Mouse (Mus musculus) limb, embryonic 14.5 days (tissue): ENCODE results near the gene Ypel3. TPM values are rescaled to one million over a fixed set of nuclear protein-coding genes. Genes with fewer than 3 reads are reported as not detected.

Experiments
- ATAC-seq: fragments of 200-750 bp; cut with Nextera tagmentation; 2 replicates; pipeline ENCODE4 v1.8.0; 2017; ENCODE audit warnings: low read depth, moderate number of reproducible peaks, moderate TSS enrichment; ENCODE audit not compliant: low FRiP score
- DNase-seq: peaks from one replicate; pipeline ENCODE4 v3.0.0-alpha.2; 2015; ENCODE audit warnings: low spot score
- H3K27ac ChIP-seq: fragments of 300-500 bp; sonication (generic); replicated peaks from 2 replicates; pipeline ENCODE4 v1.5.1; 2014; ENCODE audit warnings: low read depth, mild to moderate bottlenecking, low read length, moderate library complexity, mixed read lengths
- H3K27me3 ChIP-seq: fragments of 300-500 bp; sonication (generic); 2 replicates; pipeline ENCODE4 v1.6.1; 2014; ENCODE audit warnings: low read length, mixed read lengths; ENCODE audit not compliant: control insufficient read depth, insufficient read depth
- H3K36me3 ChIP-seq: fragments of 300-500 bp; sonication (generic); 2 replicates; pipeline ENCODE4 v1.6.1; 2014; ENCODE audit warnings: mild to moderate bottlenecking, low read length, moderate library complexity, mixed read lengths; ENCODE audit not compliant: control insufficient read depth, insufficient read depth
- H3K4me1 ChIP-seq: fragments of 300-500 bp; sonication (generic); 2 replicates; pipeline ENCODE4 v1.6.1; 2014; ENCODE audit warnings: antibody characterized with exemption, low read length, mixed read lengths; ENCODE audit not compliant: control insufficient read depth, insufficient read depth
- H3K4me2 ChIP-seq: fragments of 300-500 bp; sonication (generic); replicated peaks from 2 replicates; pipeline ENCODE4 v1.6.1; 2014; ENCODE audit warnings: low read depth, mild to moderate bottlenecking, low read length, moderate library complexity; ENCODE audit not compliant: severe bottlenecking
- H3K4me3 ChIP-seq: fragments of 300-500 bp; sonication (generic); replicated peaks from 2 replicates; pipeline ENCODE4 v1.5.1; 2014; ENCODE audit warnings: low read length
- H3K9ac ChIP-seq: fragments of 300-500 bp; sonication (generic); 2 replicates; pipeline ENCODE4 v1.6.1; 2014; ENCODE audit warnings: mild to moderate bottlenecking, low read depth, low read length, moderate library complexity; ENCODE audit not compliant: severe bottlenecking
- H3K9me3 ChIP-seq: fragments of 300-500 bp; sonication (generic); 2 replicates; pipeline ENCODE4 v1.6.1; 2016; ENCODE audit warnings: low read length; ENCODE audit not compliant: control insufficient read depth
- POLR2A ChIP-seq: fragments of 200-500 bp; IDR thresholded peaks from 2 replicates; pipeline ENCODE4 v1.8.0; 2012; ENCODE audit warnings: inconsistent platforms, mild to moderate bottlenecking, moderate library complexity, borderline replicate concordance; ENCODE audit not compliant: insufficient read depth, insufficient read length; ENCODE audit errors: extremely low read depth
- WGBS: fragments of 180-500 bp; shearing (Covaris S2); extraction: QIAGEN DNeasy Blood & Tissue Kit; methylation state at CpG from one replicate; pipeline ENCODE4 v1.1.7; 2014; 5-methylcytosine and 5-hydroxymethylcytosine counted together
- polyA plus RNA-seq, 2 experiments: library from polyadenylated mRNA; depleted of rRNA in 1 of 2; stranded (reverse) in 1 of 2; unstranded in 1 of 2; fragments of >200 nt; fragmentation: Nextera tagmentation in 1 of 2; extraction: Ambion mirVana in 1 of 2; gene quantifications; 2 replicates each; pipeline versions ENCODE4 v1.2.1 to v1.2.3; 2012 to 2014

Gene Ypel3
- polyA plus RNA-seq, 2 experiments = 131 to 144 TPM

DNA sequence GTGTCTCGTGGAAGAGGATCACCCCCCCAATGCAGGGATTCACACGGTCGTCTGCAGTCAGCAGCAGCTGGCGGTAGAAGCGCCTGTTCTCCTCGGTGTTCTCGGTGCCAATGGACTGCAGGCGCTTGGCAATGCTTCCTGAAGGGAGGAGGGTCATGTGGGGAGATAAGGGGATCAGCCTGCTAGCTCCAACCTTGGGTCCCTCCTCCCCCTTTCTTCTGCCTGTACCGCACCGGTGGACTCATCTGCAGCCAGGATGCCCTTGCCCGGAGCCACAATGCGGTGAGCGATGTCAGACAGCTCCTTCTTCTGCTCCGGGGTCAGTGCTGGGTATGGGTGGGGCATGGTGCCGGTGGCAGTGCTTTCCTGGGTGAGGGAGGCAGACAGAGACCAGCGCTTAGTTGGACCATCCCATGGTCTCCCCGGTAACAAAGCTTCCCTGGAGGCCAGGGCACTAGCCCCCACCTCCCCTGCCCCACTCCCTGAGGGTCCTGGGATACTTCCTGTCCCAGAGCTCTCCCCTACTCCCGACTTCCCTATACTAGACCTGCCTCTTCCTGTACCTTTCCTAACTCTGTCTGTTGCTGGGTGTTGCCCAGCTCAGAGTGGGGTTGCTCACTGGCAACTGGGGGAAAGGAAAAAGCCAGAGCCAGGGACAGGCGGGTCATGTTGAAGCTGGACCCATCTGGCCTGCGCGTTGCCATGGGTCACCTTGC is 20.8 kb downstream of the Ypel3 start, which contains the start of gene Fam57b:
Fam57b (plus strand) TSS at position 258 of the 716 bp plus-strand sequence.
- no peak for TF ChIP-seq POLR2A
- Histone ChIP-seq H3K4me3 (peak within 1 kb of the TSS; percentile 90), H3K27me3 (no peaks in the 10 kb centered on the region), H3K36me3 (peaks cover 46% of the 10 kb centered on the region), H3K9me3 (no peaks in the 10 kb centered on the region), H3K4me2 (peak within 1 kb of the TSS; percentile 85), H3K9ac (peak within 1 kb of the TSS; percentile 74), H3K4me1 (peaks cover 29% of the 10 kb centered on the region), H3K27ac (peak within 1 kb of the TSS; percentile 87)
- 34% methylated on average over 21 of the region's 21 CpGs for WGBS
- DNase-seq (no peak), ATAC-seq (no peak)

DNA sequence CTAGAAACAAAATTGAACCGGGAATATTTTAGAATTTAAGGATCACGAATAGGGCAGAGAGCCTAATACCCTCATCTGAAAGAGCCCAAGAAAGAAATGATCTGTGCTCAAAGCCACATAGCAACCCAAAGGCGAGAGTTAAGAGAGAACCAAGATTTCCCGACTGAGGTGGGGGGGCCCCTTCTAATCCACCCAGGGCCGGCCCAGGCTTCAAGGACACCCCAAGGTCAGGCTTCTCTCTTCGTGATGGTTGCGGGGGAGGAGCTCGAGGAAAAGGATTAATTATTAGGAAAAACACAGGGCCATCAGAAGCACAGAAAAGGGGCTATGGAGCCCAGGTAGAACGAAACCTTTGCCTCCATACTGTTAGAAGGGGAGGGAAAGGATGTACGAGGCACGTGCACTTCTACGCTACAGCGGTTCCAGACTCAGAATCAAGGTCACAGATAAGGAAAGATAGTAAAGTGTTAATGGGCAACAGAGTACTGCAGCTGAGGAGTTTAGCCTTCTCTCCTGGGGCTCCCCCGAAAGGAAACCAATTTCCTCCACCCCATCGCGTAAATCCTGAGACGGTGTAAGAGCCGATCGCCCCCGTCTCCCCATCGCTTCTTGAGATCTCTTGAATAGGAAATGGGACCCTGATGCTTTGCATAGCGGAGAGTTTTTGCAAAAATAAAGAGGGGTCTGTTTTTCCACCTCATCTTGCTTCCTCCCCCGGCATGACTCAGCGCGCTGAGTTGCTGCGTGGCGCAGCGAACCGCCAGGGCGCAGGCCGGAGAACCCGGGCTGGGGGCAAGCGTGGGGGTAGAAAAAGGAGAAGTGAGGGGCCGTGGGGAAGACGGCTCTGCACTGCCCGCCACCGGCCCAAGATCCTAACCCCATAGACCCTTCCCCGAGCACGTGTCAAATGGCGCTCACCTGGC is 21.6 kb downstream of the Ypel3 start:
- Histone ChIP-seq H3K9me3 (no peaks in the 10 kb centered on the region), H3K4me2 (peak overlapping the region; percentile 85), H3K27me3 (no peaks in the 10 kb centered on the region), H3K27ac (peak overlapping the region; percentile 87), H3K9ac (peak overlapping the region; percentile 74), H3K36me3 (peaks cover 50% of the 10 kb centered on the region), H3K4me1 (peaks cover 23% of the 10 kb centered on the region), H3K4me3 (peak overlapping the region; percentile 90)
- no peak for TF ChIP-seq POLR2A
- DNase-seq (no peak), ATAC-seq (no peak; the same call in 1 of the 2 replicates)
- WGBS = under 1% methylated on average over 40 of the region's 40 CpGs

DNA sequence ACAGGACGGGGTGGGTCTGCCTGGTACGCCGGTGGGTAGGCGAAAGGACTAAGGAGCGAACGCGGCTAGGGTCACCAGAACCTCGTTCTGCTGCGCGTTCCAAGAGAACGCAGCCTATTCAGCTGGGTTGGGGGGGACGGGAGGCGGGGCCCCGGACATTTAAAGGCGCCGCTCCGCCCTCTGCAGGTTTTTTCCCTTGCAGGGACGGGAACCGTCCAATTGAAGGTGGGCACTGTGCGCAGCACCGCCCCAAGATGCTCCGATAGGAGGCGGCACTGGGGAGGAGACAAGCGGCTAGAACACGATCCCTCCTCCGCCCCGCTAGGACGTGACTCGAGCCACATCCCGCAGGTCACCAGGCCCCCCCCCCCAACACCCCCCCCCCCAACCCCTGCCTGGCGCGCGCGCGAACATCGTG is 22.3 kb downstream of the Ypel3 start:
- peak overlapping the region; percentile 91 for H3K4me2 ChIP-seq
- H3K27ac ChIP-seq = peak overlapping the region; percentile 97
- H3K27me3 ChIP-seq = no peaks in the 10 kb centered on the region
- DNase-seq = peak; percentile 98
- H3K9ac ChIP-seq = peak overlapping the region; percentile 74
- WGBS = under 1% methylated on average over 26 of the region's 36 CpGs
- peaks cover 23% of the 10 kb centered on the region for H3K4me1 ChIP-seq
- peak; percentile 95 for ATAC-seq
- TF ChIP-seq POLR2A = peak; percentile 95; the same call in 1 of the 2 replicates
- no peaks in the 10 kb centered on the region for H3K9me3 ChIP-seq
- peaks cover 55% of the 10 kb centered on the region for H3K36me3 ChIP-seq
- peak overlapping the region; percentile 90 for H3K4me3 ChIP-seq

DNA sequence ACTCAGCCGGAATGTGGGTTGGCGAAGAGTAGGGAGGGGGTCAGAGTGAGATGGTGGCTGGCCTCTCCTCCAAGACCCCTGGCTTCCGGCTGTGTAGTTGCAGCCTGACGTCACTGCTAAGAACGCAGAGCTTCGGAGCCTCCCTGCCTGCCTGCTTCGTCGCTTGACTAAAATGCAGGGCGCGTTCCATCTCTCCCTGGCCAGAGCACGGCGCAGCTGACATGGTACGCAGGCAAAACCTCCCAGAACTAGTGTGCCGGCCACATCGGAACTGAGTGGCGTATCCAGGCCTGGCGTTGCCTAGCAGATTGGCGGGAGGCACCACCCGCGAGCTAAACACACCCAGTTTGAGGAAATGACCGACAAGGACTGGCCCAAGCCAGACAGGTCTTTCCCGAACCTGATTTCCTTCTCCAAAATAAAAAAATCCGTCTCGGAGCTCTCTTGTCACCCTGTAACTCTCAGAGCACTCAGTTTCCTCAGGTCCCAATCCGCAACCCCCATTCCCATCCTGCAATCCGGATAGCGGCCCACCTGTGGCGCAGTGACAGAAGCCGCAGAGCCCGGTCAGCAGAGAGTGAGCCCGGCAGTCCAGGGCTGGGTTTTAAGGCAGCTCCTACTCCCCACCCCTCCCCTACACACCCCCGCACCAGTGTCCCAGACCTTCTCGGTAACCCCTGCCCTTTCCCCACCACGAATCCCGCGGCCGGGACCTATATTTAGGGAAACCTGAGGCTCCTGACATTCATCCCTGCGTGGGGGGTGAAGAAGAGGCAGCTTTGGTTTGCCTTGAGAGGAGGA is 22.9 kb downstream of the Ypel3 start:
- Histone ChIP-seq H3K36me3 (peaks cover 52% of the 10 kb centered on the region), H3K9ac (peak overlapping the region; percentile 67), H3K4me3 (peak overlapping the region; percentile 90), H3K27me3 (no peaks in the 10 kb centered on the region), H3K27ac (peak overlapping the region; percentile 97), H3K4me2 (peak overlapping the region; percentile 91), H3K4me1 (peaks cover 23% of the 10 kb centered on the region), H3K9me3 (no peaks in the 10 kb centered on the region)
- ATAC-seq (peak; percentile 90), DNase-seq (no peak)
- 0 out of 2 replicates have a peak, but pooled peaks have one; percentile 74 for TF ChIP-seq POLR2A
- under 1% methylated on average over 34 of the region's 38 CpGs for WGBS
